23 mouse cellular contexts compared by ENCODE assay signal in the genomic region with DNA sequence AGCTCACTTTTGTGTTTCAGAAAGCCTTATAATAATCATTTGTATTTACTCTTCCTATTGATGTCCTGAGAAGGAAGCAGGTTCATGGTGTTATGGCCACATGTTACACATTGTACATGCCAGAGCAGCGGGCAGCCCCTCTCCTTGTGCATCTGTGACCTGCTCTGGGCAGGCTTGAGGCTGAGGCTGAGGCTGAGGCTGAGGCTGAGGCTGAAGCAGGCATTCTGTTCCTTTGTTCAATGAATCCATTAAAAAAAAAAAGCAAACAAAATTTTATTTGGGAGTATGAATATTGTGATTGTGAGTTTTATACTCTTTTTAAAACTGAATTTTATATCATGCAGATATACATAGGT. TPM values are rescaled to one million over a fixed set of nuclear protein-coding genes. Genes with fewer than 3 reads are reported as not detected.
DNase-seq lines count a peak whose midpoint lies in the region; ATAC-seq lines count a peak whose summit lies in the region.
"Had no signal": no experiment of that assay in that cellular context is flagged by ENCODE, and none has a peak within 500 bp of the region (broad histone marks: within the 10 kb centered on the region; RNA-seq: fewer than 3 reads in every experiment).

No protein-coding gene starts in this region.

- no peaks in the 10 kb centered on the region for H3K9me3 ChIP-seq in heart, embryonic 10.5 days
- no peaks in the 10 kb centered on the region for H3K9me3 ChIP-seq in neural tube, embryonic 11.5 days (ENCODE audit: control insufficient read depth, low read length)
- H3K9me3 ChIP-seq in forebrain, embryonic 16.5 days (ENCODE audit: control insufficient read depth, low read length) = no peaks in the 10 kb centered on the region
- H3K9me3 ChIP-seq: heart, embryonic 15.5 days; hindbrain, embryonic 15.5 days had no signal

- H3K27me3 ChIP-seq in heart, embryonic 10.5 days (ENCODE audit: insufficient read depth, poor library complexity, severe bottlenecking) = no peaks in the 10 kb centered on the region
- H3K27me3 ChIP-seq in neural tube, embryonic 11.5 days (ENCODE audit: control insufficient read depth, insufficient read depth, low read length) = no peaks in the 10 kb centered on the region
- H3K27me3 ChIP-seq in forebrain, embryonic 16.5 days (replicated peaks; ENCODE audit: control insufficient read depth, insufficient read depth, low read length) = no peaks in the 10 kb centered on the region
- H3K27me3 ChIP-seq: CH12.LX; heart, embryonic 15.5 days; hindbrain, embryonic 15.5 days; Patski had no signal

- H3K4me2 ChIP-seq in neural tube, embryonic 11.5 days (ENCODE audit: low read depth) = no peak overlapping the region
- H3K4me2 ChIP-seq in forebrain, embryonic 16.5 days (ENCODE audit: low read length) = no peak overlapping the region
- H3K4me2 ChIP-seq: heart, embryonic 11.5 days; heart, embryonic 15.5 days; hindbrain, embryonic 15.5 days had no signal

- no peak overlapping the region for H3K9ac ChIP-seq in neural tube, embryonic 11.5 days (ENCODE audit: low read length)
- H3K9ac ChIP-seq in forebrain, embryonic 16.5 days (replicated peaks; ENCODE audit: low read depth, low read length) = no peak overlapping the region
- H3K9ac ChIP-seq: heart, embryonic 15.5 days; hindbrain, embryonic 15.5 days had no signal

- peaks cover 32% of the 10 kb centered on the region for H3K4me1 ChIP-seq in heart, embryonic 10.5 days
- peaks cover 6% of the 10 kb centered on the region; the same call in 1 of the 2 replicates for H3K4me1 ChIP-seq in neural tube, embryonic 11.5 days (ENCODE audit: control insufficient read depth, insufficient read depth, low read length)
- peaks cover 3% of the 10 kb centered on the region for H3K4me1 ChIP-seq in forebrain, embryonic 16.5 days (replicated peaks; ENCODE audit: control insufficient read depth, insufficient read depth, low read length)

- peaks cover 4% of the 10 kb centered on the region; the same call in 1 of the 2 replicates for H3K36me3 ChIP-seq in heart, embryonic 10.5 days
- no peaks in the 10 kb centered on the region for H3K36me3 ChIP-seq in neural tube, embryonic 11.5 days (ENCODE audit: control insufficient read depth, insufficient read depth, low read length)
- no peaks in the 10 kb centered on the region for H3K36me3 ChIP-seq in forebrain, embryonic 16.5 days (ENCODE audit: control insufficient read depth, insufficient read depth)
- H3K36me3 ChIP-seq: heart, embryonic 15.5 days had no signal

- 95% methylated on average over 1 of the region's 1 CpGs for WGBS in heart, embryonic 10.5 days
- 68% methylated on average over 1 of the region's 1 CpGs for WGBS in neural tube, embryonic 11.5 days
- WGBS in forebrain, embryonic 16.5 days = 59% methylated on average over 1 of the region's 1 CpGs

- H3K4me3 ChIP-seq in heart, embryonic 10.5 days = no peak overlapping the region
- no peak overlapping the region for H3K4me3 ChIP-seq in neural tube, embryonic 11.5 days (ENCODE audit: low read depth, low read length)
- no peak overlapping the region for H3K4me3 ChIP-seq in forebrain, embryonic 16.5 days (replicated peaks; ENCODE audit: low read length)
- H3K4me3 ChIP-seq: gastrocnemius, adult 2 months; heart, embryonic 15.5 days; hindbrain, embryonic 15.5 days had no signal

- peak; percentile 69; the same call in 1 of the 2 replicates for ATAC-seq in neural tube, embryonic 11.5 days (ENCODE audit: insufficient read depth, low FRiP score, low TSS enrichment)
- ATAC-seq in forebrain, embryonic 16.5 days = peak; percentile 52; the same call in 1 of the 2 replicates
- ATAC-seq: activated CD4-positive, CD25-positive, alpha-beta regulatory T cell, adult 4 months; intestine, embryonic 16.5 days; Patski had no signal

- H3K27ac ChIP-seq in heart, embryonic 10.5 days = no peak overlapping the region
- no peak overlapping the region for H3K27ac ChIP-seq in neural tube, embryonic 11.5 days (ENCODE audit: low read depth, low read length)
- peak overlapping the region; percentile 70 for H3K27ac ChIP-seq in forebrain, embryonic 16.5 days (ENCODE audit: low read length)
- H3K27ac ChIP-seq: gastrocnemius, adult 2 months; heart, embryonic 15.5 days; hindbrain, embryonic 15.5 days had no signal

- peak; percentile 17 for DNase-seq in heart, adult 11 months
- no peak for DNase-seq in heart, embryonic 10.5 days (ENCODE audit: low spot score)
- no peak for DNase-seq in neural tube, embryonic 11.5 days (ENCODE audit: low spot score)
- no peak for DNase-seq in neural tube, embryonic 10.5 days (ENCODE audit: extremely low spot score, low spot score)
- no peak for DNase-seq in gastrocnemius, postnatal 4 days (ENCODE audit: low spot score in 2 of 2)
- no peak for DNase-seq in adrenal gland, postnatal 4 days (ENCODE audit: low spot score in 2 of 2)
- DNase-seq: adrenal gland, postnatal 14 days; cerebellum, adult 9-11 months; cerebellum, postnatal 36 days; gastrocnemius, adult 2 months; gastrocnemius, postnatal 25 days; heart, adult 18-20 months; heart, postnatal 14 days had no signal

RNA-seq across cellular contexts. Expression of a gene that starts 25.4 kb away (rescaled TPM):
- polyA plus RNA-seq in heart, embryonic 10.5 days (2016; fragmentation: Nextera tagmentation; extraction: Ambion mirVana) = 8.1 and 11.4 TPM in 2 replicates
- 7.0 and 7.2 TPM in 2 replicates for polyA plus RNA-seq in neural tube, embryonic 11.5 days (2014; fragmentation: Nextera tagmentation; extraction: Ambion mirVana)
- polyA plus RNA-seq in forebrain, embryonic 16.5 days (2015; fragmentation: Nextera tagmentation; extraction: Ambion mirVana) = 24.7 and 31.4 TPM in 2 replicates
- 1 to 10 TPM; 1.8 to 2.6 TPM for total RNA-seq in gastrocnemius, postnatal 4 days (2021)
- total RNA-seq in adrenal gland, postnatal 4 days (2021) = 10 to 100 TPM; 10.8 to 11.4 TPM
- total RNA-seq: hematopoietic stem cell, adult 5-6 weeks had no signal
- polyA plus RNA-seq: activated CD4-positive, CD25-positive, alpha-beta regulatory T cell, adult 4 months had no signal

RNA-seq across cellular contexts. Expression of a gene that starts 45.7 kb away (rescaled TPM):
- 0.17 and 0.18 TPM in 2 replicates for polyA plus RNA-seq in heart, embryonic 10.5 days (2016; fragmentation: Nextera tagmentation; extraction: Ambion mirVana)
- polyA plus RNA-seq in neural tube, embryonic 11.5 days (2014; fragmentation: Nextera tagmentation; extraction: Ambion mirVana) = 0.08 TPM in 1 of 2 replicates, not detected in the other
- polyA plus RNA-seq in forebrain, embryonic 16.5 days (2015; fragmentation: Nextera tagmentation; extraction: Ambion mirVana) = 0.39 and 0.81 TPM in 2 replicates
- under 1 TPM; 0.15 to 0.34 TPM for total RNA-seq in gastrocnemius, postnatal 4 days (2021)
- total RNA-seq in adrenal gland, postnatal 4 days (2021) = under 1 TPM in 1 of 2 experiments, not detected in 1; 0.11 TPM
- total RNA-seq: adrenal gland, adult 18-20 months; adrenal gland, postnatal 14 days; CH12.LX; gastrocnemius, adult 2 months; gastrocnemius, postnatal 25 days; heart, adult 18-20 months; hematopoietic stem cell, adult 5-6 weeks had no signal
- polyA plus RNA-seq: activated CD4-positive, CD25-positive, alpha-beta regulatory T cell, adult 4 months; Patski had no signal

RNA-seq across cellular contexts. Expression of a gene that starts 54.0 kb away (rescaled TPM):
- polyA plus RNA-seq in heart, embryonic 10.5 days (2016; fragmentation: Nextera tagmentation; extraction: Ambion mirVana) = 1.5 and 1.9 TPM in 2 replicates
- 0.31 and 0.92 TPM in 2 replicates for polyA plus RNA-seq in neural tube, embryonic 11.5 days (2014; fragmentation: Nextera tagmentation; extraction: Ambion mirVana)
- 0.26 and 1.0 TPM in 2 replicates for polyA plus RNA-seq in forebrain, embryonic 16.5 days (2015; fragmentation: Nextera tagmentation; extraction: Ambion mirVana)
- total RNA-seq in gastrocnemius, postnatal 4 days (2021) = not detected
- under 1 TPM; 0.48 to 0.56 TPM for total RNA-seq in adrenal gland, postnatal 4 days (2021)
- total RNA-seq: gastrocnemius, adult 2 months; gastrocnemius, postnatal 25 days; heart, adult 18-20 months; heart, postnatal 14 days had no signal
